Mouse (Mus musculus) right cerebral cortex, postnatal 14 days (tissue): ENCODE measurements around the gene Gm20547.

Experiments used
- DNase-seq: peaks from one replicate; pipeline ENCODE4 v3.0.0; 2022

Gm20547 gene

DNA sequence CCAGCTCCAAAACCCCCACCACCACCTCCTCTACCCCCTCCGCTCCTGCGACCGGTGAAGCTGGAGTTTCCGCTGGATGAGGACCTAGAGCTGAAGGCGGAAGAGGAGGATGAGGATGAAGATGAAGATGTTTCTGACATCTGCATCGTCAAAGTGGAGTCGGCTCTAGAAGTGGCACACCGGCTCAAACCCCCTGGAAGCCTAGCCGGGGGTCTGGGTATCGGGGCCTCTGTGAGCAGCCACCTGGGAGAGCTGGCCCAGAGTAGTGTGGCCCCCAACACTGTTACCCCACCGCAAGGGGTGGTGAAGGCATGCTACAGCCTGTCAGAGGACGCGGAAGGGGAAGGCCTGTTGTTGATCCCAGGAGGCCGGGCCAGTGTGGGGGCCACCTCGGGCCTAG, 13.9 kb upstream of the Gm20547 start:
- DNase-seq = no peak

DNA sequence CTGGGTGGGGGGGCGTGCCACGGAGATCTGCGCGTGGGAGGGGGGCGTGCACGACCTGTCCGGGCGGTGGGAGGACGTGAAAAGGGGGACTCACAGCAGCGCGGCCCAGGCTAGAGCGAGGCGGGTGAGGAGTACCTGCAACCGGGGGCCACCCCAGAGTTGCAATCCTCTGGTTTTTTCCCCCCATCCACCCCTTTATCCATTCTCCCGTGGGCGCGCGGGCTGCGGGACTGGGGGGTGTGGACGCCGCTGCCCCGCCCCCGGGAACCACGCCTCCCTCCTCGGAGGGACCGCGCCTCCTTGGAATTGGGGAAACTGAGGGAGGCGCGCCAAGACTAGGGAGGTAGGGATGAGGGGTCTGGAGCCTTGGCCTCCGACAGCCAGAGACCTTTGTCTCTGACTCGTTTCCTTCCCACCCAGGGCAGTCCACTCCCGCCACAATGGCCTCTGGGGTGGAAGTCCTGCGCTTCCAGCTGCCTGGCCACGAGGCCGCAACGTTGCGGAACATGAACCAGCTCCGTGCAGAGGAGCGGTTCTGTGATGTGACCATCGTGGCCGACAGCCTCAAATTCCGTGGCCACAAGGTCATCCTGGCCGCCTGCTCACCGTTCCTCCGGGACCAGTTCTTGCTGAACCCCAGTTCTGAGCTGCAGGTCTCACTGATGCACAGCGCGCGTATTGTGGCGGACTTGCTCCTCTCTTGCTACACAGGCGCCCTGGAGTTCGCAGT, 13.1 kb upstream of the Gm20547 start:
- DNase-seq = peak; percentile 52

DNA sequence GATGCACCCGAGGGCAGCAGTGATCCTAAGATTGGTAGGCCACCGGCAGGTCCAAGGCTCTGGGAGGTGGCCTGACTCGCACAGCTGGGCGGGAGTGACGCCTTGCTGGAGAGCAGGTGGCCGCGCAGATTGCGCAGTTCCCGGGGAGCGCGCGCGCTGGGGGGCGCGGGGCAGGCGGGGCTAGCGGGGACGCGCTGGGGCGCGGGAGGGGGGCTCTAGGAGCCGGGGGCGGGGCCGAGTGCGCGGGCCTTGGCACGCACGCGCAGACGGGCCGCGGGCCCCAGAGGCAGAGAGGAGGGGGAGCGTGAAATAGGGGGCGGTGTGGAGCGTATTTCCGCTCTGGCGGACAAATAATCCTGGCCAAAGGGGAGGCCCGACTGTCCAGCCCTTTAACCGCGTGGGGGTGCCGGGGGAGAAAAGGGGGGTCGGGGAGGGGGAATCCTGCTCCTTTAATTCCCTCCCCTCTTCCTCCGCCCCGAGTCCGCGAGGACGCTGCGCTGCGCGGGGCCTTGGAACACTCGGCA, 12.3 kb upstream of the Gm20547 start:
- peak; percentile 94 for DNase-seq

DNA sequence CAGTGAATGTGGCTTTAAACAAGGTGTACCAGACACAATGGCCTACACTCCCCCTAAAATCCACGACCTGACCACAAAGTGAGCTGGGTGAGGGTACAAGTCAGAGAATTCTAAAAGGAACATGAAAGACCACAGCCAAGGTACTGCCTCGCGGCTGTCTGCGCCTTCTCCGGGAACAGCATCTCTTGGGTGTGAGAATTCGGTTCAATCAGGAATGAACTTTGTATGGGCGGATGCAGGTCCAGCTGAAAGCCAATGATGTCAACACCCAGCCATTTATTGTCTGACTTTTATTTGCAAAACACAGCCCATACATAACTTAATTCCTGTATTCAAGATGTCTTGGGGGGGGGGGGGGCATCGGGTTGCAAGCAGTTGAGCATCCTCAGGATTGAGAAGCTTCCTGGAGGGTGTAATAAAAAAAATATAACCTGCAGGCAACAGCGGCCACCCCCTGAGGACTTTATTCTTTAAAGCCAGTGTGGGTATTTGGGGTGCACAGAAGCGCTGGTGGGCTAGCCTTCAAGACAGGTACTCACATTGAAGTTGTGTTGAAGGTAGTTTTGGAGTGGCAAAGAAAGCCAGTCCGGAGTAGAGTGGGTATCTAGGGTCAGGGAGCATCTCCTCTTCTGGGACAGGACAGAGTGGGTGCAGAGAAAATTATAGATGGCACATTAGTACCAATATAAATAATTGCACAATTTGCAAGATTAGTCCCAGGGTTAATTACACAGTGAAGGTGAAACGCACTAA, 11.4 kb upstream of the Gm20547 start:
- DNase-seq = no peak

DNA sequence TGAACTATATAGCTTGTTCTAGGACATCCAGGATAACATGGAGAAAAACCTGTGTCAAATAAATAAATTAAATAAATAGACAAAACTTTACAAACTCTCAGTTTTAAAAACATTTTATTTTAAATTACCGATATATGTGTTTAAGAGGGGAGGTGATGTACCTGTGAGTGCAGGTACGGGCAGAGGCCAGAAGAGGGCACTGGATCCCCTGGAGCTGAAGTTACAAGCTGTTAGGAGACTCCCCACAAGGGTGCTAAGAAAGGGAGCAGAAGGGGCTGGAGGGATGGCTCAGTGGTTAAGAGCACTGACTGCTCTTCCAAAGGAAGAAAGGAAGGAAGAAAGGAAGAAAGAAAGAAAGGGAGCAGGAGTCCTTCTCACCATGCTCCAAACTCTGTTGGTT, 9.5 kb upstream of the Gm20547 start:
- no peak for DNase-seq

DNA sequence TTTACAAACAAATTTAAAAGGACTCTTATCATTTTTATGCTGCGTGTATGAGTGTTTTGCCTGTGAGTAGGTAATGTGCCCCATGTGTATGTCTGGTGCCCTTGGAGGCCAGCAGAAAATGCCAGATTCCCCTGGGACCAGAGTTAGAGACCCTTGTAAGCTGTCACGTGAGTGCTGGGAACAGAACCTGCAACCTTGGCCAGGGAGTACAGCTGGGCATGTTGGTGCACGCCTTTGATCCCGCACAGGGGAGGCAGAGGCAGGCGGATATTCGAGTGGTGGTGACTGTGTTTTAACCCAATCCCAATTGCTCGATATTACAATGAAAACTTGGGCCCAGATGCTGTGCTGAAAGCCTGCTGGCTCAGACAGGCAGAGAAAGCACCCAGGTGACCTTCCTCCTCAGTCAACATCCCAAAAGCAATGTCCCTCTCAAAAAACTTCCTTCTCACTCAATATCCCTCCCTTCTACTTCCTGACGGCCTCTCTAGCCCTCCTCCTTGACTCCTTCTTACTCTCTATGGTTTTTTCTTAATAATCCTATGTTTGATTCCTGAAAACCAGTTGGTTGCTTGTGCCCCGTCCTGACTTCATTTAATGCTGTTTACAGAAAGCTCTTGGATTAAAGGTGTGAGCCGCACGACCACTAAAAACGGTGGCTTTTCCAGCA, 8.4 kb upstream of the Gm20547 start:
- no peak for DNase-seq

DNA sequence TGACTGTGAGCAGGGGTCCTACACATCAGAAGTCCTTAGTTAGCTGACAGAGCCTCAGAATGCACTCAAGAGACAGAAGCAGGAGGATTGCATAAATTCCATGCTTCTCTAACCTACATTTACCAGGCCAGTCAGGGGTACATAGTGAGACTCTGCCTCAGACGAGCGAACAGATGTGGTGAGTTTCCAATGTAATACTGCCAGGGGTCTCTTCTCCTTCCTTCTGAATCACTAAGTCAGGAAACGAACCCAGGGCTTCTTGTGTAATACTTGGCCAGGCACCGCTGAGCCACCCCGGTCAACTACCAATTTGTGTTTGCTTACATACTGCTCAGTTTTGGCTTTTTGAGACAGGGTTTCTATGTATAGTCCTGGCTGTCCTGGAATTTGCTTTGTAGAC, 6.1 kb upstream of the Gm20547 start:
- DNase-seq = no peak

DNA sequence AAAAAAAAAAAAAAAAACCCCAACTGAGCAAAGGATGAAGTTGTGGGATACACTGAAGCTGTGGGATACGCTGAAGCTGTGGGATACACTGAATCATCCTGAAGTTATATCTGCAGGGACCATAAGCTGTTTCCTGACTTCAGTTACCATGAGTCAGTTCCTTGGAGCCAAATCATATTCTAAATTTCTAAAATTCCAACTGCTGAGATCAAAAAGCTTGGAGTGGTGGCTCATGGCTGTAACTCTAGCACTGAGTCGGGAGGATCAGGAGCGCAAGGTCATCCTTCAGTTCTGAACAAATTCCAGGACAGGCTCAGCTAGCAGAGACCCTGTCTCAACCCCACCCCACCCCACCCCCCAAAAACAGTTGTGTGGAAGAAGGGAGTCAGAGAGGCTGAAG, 3.8 kb upstream of the Gm20547 start:
- no peak for DNase-seq

DNA sequence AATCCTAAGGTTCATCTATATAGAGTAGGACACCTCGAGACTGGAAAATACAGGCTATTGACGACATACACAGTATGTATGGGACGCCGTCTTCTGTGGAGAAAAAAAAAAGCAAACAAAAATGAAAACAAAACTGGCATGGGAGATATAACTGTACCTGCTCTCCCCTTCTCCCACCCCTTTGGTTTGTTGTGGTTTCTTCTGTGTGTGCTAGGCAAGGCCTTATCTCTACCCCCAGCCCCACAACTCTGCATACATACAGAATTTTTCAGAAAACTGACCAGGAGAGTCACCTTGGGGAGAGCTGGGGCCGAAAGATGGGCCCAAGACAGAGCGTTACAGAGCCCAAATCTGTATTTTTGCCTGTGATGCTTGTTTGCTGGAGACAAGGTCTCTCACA, 2.9 kb upstream of the Gm20547 start:
- DNase-seq = no peak

DNA sequence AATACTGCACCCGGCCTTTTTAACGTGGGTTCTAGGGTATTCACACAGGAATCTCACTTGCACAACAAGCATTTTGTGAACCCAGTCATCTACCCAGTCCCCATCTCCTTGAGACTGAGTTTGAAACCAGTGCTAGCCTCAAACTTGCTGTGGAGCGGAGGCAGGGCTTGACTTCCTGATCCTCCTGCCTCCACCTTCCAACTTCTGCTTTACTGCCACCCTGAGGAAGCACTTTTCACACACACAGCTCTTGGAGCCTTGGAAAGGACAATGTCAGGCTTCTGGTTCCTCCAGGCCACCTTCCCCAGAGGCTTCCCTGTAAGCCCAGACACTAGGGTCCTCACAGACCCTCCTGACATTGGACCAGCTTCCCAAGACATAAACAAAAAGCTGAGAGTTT, 1.5 kb upstream of the Gm20547 start:
- no peak for DNase-seq

DNA sequence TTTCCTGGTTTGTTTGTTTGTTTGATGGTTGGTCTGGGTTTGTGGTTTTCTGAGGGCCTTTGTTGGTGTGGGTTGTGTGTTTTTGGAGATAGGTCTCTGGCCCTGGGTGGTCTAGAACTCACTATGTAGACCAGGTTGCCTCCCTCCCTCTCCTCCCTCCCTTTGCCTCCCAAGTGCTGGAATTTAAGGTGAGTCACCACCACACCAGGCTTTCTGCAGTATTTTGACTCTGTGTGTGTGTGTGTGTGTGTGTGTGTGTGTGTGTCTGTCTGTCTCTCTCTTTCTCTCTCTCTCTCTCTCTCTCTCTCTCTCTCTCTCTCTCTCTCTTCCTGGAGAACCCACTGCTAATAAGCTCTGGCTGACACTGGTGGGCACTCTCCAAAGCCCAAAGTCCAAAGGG, 676 bp downstream of the Gm20547 start:
- no peak for DNase-seq

DNA sequence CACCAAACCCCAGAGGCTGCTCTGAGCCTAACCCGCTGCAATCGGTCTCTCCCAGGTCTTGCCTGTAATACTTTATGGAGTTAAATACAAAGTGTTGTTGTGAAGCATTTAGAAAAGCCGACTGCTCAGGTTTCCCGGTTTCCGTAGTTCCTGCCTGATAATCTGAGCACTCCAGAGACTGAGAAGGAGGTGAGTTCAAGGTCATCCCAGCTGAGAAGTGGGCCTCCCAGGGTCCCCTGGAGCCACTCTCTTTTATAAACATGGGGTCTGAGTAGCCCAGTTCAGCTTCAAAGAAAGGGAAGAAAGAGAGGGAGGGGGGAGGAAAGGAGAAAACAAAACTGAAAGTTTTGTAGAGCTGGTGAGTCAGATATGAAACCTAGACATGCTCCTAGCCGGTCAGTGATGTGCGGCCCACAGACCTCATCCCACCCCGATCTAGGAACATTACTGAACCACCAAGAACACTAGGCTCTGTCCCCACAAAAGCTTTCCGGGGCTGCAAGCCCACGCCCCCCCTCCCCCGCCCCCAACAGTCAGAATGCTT, 2.4 kb downstream of the Gm20547 start, which contains the start of gene Zbtb12:
Gene Zbtb12, plus strand, starts transcription at position 148 of the 544 bp plus-strand sequence.
- DNase-seq = no peak

DNA sequence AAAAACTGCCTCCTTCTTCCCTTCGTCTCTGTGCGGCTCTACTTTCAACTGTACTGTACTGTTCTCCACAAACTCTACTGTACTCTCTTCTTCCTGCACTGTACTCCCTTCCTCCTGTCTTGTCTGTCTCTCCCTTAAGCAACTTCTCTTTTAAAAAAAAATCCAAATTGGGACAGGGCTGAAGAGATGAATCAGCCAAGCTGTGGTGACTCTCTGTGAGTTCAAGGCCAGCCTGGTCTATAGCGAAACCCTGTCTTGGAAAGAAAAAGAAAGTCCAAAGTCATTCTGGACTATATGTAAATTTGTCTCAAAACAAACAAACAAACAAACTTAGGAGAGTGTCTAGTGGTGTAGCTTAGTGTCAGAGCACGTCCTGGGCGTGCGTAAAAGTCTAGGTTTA, 7.5 kb downstream of the Gm20547 start:
- DNase-seq = no peak

DNA sequence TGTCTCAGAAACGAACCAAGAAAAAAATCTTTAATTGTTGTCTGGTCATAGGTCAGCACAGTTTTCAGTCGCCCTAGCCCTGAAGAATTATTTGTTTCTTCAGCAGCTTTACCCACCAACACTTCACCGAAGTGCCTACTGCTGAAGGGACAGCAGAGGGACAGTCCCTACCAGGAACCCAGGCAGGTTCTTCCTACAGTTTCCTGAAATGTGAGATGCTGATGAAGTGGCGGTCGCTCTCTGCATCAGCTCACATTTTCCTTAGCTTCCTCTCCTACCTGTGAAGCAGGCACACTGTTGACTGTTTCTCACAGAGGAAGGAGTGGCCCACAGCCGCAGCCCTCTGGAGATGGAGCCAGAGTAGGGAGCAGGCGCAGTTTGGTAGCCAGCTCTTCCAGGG, 15.9 kb downstream of the Gm20547 start:
- DNase-seq = no peak

DNA sequence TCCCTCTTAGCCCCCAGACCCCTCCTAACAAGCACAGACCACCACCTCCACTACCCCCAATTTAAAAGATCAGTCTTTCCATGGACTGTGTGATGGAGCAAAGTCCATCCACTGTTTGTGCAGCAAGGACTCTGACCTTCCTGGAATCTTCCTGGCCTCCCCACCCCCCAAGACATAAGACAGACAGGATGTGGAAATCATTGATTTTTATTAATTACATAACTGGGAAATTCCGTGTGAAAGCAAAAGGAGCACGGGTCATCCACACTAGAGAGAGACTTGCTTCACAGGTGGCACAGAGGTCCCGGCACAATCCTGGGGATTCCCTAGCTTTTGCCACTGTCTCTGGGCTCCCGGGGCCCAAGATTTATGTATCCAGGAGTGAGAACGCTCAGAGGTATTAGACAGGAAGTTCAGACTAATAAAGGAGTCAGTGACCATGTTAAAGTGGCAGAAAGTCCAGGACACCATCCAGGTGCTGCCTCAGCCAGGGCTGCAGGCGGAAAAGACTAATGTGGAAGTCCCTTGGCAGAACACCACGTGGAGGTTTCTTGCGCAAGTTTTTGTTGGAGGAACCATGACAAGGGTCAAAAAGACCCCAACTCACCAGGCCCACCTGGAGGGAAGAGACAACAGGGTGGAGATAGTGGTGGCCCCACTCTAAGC, 19.3 kb downstream of the Gm20547 start, which contains the start of gene Cfb:
Gene Cfb, minus strand, starts transcription at position 103 of the 666 bp plus-strand sequence.
- DNase-seq = no peak

DNA sequence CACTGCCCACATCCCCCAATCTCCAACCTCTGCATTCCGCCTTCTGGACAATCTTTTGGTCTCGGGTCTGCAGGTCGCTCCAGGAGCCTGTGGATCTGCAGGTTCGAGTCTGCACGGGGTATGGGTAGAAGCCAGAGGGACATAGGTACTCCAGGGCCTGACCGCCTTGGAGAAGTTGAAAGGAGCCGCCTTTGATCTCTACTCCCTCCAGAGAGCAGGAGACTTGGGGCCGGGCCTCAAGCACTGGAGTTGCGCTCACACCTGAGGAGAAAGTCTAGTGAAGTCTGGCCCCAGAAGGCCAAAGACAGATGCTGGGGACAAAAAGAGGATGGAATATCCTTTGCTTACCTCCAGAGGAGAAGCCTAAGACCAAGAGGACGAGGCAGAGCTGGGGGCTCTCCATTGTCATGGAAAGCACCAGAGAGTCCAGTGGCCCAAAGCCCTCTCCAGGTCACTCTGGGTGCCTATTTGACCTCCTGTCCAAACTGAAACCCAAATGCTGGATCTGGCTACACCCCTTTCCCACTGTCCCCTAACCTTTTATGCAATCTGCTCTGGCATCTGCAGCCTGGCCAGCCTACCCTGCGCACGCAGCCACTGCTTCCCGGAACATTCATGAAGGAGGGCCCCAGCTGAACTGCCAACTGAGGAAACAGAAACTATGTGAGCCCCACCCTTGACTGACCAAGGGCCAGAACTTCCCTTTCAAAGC, 20.0 kb downstream of the Gm20547 start:
- DNase-seq = no peak

DNA sequence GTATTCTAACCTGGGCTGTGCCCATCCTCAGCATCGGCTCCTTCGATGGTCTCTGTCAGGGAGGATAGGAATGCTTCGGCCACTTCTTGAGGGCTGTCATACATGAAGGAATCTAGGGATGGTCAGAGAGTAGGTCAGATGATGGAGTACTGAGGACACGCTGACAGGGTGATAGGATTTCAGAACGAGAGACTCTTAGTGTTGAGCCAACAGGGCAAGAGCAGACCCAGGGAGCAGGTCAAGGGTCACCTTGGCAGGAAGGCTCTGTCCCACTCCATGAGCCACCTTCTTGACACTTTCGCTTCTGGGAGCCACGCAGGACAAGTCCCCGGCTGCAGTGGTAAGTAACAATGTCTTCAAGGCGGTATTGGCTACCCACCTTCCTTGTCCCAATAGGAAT, 21.3 kb downstream of the Gm20547 start:
- DNase-seq = no peak

DNA sequence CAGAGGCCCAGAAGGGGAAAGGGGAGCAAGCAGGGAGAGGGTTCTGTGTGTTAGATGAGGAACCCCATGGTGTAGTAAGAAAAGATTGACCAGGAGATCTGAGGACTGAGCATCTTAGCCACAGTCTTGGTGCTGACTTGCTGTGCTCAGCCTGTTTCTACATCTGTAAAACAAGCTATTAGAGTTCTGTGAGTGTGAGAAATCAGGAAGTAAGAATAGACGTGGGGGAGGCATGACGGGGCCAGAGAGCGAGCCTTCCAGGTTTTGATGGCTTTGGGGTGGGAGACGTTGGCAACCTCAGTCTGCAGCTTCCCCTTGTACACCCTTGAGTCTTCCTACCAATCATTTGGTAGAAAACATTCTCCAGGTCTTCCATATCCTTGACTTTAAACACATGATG, 23.2 kb downstream of the Gm20547 start:
- no peak for DNase-seq

DNA sequence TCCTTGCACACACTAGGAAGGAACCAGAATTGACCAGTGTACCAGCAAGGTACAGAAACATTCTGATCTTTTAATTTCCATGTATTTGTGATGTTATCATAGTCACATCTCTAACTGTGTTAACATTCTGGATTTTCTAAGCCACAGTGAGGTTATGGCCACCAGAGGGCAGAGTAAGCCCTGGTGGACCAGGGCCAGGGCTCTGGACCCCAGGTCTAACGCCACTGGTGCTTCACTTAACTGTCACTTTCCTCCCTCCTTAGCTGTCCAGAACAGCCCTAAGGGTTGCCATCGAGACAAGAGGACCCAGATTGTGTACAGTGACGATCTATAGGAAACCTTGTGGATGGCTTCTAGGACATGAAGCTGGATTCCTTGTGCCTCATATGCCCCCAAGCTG, 26.0 kb downstream of the Gm20547 start:
- peak; percentile 43 for DNase-seq

DNA sequence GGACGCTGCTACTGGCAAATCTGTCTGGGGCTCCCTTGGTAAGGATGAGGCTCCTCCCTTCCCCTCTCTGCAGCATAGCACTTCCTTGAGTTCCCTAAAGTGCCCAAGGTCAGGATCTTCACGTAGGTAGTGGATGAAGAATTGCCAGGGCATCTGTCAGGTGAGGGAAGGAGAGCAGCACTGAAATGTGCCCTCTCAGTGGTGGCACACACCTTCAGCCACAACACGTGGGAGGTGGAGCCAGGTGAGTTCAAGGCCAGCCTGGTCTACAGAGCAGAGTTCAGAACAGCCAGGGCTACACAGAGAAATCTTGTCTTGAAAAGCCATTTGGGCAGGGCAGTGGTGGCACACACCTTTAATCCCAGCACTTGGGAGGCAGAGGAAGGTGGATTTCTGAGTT, 27.1 kb downstream of the Gm20547 start:
- no peak for DNase-seq

DNA sequence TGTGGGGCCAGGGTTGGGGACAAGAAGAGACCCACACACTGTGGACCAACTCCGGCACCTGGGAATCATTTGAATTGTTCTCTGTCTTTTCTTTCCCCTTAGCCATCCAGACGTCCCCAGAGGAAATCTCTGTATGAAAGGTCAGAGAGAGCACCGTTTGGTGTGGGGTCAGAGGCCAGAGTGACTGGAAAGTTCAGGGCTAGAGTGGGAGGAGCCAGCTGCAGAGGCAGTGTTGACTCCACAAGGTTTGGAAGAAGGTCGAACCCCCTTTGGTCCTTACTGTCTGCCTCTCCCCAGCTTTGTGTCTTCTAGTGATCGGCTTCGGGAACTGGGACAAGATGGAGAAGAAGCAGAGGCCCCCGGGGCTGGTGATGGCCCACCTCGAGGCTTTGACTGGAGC, 28.3 kb downstream of the Gm20547 start:
- DNase-seq = no peak

DNA sequence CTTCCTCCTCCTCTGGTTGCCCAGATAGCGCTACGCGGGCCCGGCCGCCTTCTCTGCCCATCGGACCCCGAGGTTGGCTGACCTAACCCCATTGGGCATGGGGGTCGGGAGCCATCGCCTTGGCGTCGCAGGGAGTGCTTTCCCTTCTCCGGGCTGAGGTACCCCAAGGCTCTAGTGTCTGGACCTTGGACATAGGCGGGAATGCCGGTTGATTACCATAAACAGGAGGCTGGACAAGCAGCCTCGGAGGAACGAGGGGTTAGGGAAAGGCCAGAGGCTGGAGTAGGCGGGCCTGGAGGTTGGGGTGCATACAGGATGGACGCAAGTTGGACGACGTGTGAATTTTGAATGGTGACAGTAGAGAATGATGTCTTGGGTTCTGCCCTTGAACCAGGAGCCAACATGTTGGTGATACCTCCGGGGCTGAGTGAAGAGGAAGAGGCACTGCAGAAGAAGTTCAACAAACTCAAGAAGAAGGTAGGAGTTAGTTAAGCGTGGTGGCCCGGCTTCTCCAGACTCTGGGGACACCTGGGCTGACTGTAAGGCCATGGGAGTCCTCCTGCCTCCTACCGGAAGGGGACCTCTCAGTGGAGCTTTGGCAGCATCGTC, 31.2 kb downstream of the Gm20547 start:
- no peak for DNase-seq
